Mouse (Mus musculus): ENCODE results near the gene Krtap5-3. TPM values are rescaled to one million over a fixed set of nuclear protein-coding genes. Genes with fewer than 3 reads are reported as not detected.
"Not testable (repeated sequence)": the region's sequence is repeated elsewhere in the genome, so short reads cannot be mapped to it uniquely, and the experiment has no call there.

Krtap5-3 gene
- polyA plus RNA-seq (2017; shearing (Covaris generic)) = not detected

DNA sequence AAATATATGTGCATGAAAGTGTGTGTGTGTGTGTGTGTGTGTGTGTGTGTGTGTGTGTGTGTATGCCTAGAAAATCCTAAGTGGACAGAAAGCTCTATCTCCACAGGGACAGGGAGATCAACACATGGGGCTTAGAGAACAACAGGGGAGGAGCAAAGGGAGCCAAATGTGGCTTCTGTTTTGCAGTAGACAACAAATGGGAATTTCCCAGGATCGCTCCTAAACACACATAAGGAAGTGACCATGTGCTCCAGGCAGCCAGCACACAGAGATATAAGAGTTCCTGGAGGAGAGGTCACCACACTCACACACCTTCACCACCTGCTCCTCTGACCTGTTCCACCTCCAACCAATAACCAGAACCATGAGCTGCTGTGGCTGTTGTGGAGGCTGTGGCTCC, at the start of gene Krtap5-3:
TSS of gene Krtap5-3 (plus strand) at position 301 of the 400 bp plus-strand sequence.
- ATAC-seq = no peak

DNA sequence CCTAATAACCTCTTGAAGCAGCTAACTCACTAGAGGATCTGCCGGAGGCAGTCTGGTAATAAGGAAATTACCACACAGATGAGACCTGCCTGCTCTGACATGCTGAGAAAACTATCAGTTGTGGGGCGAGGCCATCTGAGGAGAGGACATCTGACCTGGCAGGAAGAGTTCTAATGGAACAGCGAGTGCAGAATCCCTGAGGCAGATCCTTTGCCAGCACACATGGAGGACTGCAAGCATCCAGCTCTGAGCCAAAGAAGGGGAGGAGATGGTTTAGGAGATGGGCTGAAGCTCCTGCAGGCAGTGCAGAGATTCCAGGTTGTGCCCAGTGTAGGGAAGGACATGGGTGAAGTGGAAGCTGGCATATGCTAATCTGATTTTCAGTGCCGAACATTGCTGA, 49.0 kb upstream of the Krtap5-3 start:
- ATAC-seq = no peak

DNA sequence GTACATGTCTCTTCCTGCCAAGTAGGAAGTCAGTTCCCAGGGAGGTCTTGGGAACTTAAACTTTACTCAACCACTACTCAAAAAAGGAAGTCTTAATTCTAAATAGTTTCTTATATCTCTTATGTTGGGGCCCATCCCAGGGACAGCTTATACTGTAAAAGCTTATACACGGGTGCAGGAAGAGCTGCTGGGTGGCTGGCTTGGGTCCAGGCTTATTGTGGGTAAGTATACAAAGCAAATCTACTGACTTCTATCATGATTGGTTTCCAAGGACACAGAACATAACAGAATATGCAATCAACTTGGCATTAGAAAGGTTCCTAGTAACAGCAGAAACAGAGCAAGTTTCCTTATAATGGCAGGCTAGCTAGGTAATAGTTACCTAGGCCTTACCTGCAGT, 45.9 kb upstream of the Krtap5-3 start:
- ATAC-seq = no peak

DNA sequence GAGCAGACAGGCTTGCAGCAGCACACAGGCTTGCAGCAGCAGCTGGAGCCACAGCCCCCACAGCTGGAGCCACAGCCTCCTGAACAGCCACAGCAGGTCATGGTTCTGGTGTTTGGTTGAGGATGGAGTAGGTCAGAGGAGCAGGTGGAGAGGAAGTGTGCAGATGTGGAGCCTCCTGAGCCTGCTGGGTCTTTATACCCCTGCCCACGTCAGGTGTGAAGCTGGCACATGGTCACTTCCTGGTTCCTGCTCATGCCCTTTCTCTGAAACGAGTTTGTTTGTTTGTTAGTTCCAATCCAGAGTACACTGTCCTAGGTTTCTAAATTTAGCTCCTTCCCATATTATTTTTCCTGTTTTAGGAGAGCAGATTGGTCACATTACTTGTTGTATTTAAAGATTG, 44.2 kb upstream of the Krtap5-3 start, which contains the start of gene Gm29735:
TSS of gene Gm29735 (minus strand) at position 101 of the 400 bp plus-strand sequence.
- ATAC-seq = not testable (repeated sequence)

DNA sequence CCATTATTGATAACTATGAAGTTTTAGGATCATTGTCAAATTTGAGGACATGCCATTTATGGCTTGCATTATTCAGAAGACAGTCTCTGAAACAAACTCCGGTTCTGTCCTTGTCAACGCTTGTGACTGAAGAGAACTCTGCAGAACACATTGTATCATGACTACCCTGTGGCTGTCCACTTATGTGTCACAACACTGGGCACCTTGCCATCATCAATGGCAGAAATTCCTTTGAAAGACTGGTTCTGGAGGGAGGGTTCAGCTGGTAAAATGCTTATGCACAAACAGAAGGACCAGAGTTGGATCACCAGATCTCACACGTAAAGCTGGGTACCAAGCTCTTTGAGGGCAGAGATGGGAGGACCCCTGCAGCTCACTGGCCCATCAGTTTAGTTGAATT, 41.8 kb upstream of the Krtap5-3 start:
- no peak for ATAC-seq

DNA sequence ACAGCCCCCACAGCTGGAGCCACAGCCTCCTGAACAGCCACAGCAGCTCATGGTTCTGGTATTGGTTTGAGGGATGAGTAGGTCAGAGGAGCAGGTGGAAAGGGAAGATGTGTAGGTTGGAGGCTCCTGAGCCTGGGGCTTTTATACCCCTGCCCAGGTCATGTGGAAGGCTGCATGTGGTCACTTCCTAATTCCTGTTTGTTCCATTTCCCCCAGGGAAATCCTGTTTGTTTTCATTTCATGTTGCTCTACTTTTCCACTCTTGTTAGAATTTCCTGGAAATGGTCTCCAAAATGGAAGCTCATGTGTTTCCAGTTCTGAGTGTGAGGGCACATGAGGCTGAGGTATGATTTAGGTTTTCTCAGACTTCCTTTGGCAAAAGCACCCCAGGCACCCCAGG, 35.5 kb upstream of the Krtap5-3 start, which contains the start of gene Gm4553:
TSS of gene Gm4553 (minus strand) at position 101 of the 400 bp plus-strand sequence.
- not testable (repeated sequence) for ATAC-seq

DNA sequence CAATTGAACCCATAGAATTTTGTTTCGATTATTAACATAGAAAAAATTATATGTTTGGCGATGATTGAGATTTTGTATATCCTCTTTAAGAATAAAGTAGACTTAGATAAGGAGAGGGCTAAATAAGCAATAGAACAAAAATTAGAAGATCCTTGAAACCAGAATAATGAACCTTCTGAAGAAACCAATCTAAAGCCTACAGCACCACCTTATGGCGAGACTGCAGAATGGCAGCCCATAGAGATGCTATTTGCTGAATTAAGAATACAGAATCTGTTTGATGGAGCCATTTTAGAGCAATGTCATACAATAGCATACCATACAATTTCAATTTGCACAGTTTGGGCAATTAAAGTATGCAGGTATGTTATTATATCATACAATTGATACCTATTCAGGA, 31.3 kb upstream of the Krtap5-3 start:
- ATAC-seq = no peak

DNA sequence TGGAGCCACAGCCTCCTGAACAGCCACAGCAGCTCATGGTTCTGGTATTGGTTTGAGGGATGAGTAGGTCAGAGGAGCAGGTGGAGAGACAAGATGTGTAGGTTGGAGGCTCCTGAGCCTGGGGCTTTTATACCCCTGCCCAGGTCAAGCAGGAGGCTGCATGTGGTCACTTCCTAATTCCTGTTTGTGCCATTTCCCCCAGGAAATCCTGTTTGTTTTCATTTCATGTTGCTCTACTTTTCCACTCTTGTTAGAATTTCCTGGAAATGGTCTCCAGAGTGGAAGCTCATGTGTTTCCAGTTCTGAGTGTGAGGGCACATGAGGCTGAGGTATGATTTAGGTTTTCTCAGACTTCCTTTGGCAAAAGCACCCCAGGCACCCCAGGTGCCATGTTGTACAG, 25.3 kb upstream of the Krtap5-3 start, which contains the start of gene Krtap5-2:
TSS of gene Krtap5-2 (minus strand) at position 101 of the 400 bp plus-strand sequence.
- ATAC-seq = not testable (repeated sequence)

DNA sequence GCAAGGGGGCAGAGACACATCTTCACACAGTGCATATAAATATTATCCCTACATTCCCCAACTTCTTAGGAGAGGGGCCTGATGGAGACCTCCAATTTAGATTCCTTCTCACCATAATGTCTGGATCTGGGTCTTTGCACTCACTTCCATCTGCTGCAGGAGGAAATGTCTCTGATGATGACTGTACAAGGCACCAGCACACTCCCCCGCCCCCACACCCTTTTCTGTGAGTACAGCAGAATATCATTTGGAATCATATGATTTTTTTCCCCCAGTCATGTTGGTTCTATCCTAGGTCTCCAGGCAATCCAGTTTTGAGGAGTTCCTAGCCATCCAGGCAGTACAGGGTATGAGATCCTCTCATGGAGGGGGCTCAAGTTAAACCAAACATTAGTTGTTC, 22.5 kb upstream of the Krtap5-3 start:
- ATAC-seq = no peak

DNA sequence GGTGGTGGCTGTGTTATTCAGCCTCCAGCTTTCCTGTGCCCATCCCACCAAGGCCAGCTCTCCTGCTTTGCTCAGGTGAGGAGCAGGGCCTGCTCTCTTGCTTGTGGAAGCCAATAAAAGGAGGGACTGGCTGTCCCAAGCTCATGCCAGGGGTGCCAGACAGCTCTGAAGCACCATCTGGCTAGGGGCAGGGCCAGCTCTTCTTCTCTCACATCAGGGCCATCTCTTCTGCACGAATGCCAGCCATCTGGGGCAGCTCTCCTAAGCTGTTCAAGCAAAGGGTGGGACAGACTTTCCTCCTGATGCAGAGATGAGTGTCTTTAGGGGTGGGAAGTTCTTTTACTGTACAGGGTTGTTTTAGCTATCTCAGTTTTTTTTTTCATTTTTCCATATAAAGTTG, 20.1 kb upstream of the Krtap5-3 start:
- ATAC-seq = no peak

DNA sequence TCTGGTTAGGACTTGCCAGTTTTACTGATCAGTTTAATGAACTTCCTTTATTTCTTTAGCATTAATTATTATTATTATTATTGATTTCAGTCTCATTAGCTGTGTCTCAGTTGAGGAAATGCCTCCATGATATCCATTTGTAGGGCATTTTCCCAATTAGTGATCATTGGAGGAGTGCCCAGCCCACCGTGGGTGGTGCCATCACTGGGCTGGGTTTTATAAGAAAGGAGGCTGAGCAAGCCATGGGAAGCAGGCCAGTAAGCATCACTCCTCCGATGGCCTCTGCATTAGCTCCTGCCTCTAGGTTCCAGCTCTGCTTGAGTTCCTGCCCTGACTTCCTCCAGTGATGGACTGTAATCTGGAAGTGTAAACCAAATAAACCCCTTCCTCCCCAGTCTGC, 13.0 kb upstream of the Krtap5-3 start:
- ATAC-seq = no peak

DNA sequence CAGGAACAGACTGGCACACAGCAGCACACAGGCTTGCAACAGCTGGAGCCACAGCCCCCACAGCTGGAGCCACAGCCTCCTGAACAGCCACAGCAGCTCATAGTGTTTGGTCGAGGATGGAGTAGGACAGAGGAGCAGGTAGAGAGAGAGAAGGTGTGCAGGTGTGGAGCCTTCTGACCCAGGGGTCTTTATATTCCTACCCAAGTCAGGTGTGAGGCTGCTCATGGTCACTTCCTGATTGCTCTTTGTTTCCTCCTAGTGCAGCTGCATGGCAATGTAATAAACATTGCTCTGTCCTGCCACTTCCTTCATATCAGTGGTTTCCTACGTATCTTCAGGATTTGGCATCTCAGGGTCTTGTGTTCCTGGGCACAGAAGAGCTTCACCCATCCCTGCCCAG, 10.9 kb upstream of the Krtap5-3 start, which contains the start of gene Gm10153:
TSS of gene Gm10153 (minus strand) at position 101 of the 400 bp plus-strand sequence.
- no peak for ATAC-seq

DNA sequence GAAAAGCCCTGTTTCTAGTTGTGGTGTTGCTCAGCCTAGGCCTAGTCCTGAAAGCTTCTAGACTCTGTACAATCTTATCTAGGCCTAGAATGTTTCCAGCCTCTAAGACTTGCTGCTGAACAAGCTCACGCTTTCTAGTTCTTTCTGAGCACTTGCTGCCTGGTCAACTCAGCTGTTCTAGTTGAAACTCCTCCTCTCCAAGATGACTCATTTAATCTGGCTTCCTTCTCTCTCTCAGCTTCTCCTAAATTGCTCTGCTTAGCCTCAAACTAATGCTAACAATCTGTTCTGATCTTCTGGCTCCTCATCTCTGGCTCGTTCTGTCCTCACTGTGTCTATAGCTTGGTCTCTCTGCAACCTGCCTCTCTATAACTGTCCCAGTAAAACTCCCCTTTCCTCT, 2.4 kb upstream of the Krtap5-3 start:
- no peak for ATAC-seq

DNA sequence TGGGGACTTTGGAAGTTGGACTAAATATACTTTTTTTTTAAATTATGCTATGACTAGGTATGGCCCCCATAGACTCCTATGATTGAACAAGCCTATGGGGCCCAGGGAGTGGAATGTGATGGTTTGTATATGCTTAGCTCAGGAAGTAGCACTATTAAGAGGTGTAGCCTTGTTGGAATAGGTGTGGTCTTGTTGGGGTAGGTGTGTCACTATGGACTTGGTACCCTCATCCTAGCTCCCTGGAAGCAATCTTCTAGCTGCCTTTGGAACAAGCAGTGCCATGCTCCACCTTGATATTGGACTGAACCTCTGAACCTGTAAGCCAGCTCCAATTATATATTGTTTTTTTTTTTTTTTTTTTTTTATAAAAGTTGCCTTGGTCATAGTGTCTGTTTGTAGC, 4.3 kb downstream of the Krtap5-3 start:
- ATAC-seq = no peak

DNA sequence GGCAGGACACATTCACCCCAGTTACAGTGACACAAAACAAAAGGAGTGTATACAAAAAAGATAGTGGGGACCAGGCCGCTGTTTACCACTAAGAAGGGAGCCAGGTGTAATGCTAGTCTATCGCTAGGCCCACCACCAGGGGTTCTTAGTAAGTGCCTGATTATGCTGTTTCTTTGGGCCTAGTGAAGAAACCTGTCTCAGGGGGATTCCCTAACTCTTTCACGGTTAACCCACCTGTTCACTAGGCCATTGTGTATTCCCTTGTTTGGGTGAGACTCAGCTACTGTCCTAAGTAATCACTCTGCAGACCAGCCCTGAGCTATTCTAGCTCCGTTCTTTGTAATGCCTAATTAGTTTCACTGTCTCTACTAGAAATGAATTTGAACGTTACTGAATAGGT, 5.7 kb downstream of the Krtap5-3 start:
- ATAC-seq = not testable (repeated sequence)

DNA sequence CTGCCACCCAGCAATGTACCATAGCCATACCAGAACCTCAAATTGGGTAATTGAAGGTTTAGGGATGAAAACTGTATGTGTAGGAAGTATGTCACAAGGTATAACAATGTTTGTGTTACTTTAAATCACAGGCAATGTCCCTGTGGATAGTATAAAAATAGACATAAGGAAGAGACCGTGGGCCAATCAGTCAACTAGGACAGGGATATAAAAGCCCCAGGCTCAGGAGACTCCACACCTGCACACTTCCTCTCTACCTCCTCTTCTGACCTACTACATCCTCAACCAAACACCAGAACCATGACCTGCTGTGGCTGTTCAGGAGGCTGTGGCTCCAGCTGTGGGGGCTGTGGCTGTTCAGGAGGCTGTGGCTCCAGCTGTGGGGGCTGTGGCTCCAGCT, 10.4 kb downstream of the Krtap5-3 start, which contains the start of gene Gm7579:
TSS of gene Gm7579 (plus strand) at position 301 of the 400 bp plus-strand sequence.
- ATAC-seq = no peak

DNA sequence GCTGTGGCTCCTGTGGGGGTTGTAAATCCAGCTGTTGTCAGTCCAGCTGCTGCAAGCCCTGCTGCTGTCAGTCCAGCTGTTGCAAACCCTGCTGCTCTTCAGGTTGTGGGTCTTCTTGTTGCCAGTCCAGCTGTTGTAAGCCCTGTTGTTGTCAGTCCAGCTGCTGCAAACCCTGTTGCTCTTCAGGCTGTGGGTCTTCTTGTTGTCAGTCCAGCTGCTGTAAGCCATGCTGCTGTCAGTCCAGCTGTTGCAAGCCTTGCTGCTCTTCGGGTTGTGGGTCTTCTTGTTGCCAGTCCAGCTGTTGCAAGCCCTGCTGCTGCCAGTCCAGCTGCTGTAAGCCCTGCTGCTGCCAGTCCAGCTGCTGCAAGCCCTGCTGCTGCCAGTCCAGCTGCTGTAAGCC, 11.0 kb downstream of the Krtap5-3 start:
- not testable (repeated sequence) for ATAC-seq

DNA sequence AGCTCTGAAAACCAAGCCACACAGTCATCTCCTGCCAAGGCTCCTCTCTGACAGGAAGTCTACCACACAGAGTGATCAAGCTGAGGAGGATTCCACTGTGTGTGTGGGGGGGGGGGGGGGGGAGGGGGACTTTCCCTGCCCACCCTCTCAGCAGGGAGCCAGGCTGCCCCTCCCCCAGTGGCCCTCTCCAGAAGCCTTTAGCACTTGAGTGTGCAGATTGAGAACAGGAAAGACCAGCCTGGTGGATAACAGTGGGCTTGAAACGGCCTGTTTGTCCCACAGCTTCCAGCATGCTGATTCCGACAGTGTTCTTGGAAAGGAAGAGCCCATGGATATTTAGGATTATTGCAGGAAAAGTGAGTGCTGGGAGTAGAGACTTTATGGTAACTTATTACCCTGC, 23.4 kb downstream of the Krtap5-3 start:
- ATAC-seq = no peak

DNA sequence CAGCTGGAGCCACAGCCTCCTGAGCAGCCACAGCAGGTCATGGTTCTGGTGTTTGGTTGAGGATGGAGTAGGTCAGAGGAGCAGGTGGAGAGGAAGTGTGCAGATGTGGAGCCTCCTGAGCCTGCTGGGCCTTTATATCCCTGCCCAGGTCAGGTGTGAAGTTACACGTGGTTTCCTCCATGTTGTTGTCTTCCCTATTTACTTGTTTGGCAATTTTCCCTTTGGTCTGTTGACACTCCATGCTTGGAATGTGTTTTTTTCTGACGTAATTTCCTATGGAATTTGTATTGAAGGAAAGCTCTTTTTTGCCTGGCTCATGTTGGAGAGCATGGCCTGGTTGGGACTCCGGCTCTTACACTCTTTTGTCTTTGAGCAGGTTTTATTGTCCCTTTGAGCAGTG, 28.7 kb downstream of the Krtap5-3 start, which contains the start of gene Krtap5-5:
TSS of gene Krtap5-5 (minus strand) at position 101 of the 400 bp plus-strand sequence.
- not testable (repeated sequence) for ATAC-seq

DNA sequence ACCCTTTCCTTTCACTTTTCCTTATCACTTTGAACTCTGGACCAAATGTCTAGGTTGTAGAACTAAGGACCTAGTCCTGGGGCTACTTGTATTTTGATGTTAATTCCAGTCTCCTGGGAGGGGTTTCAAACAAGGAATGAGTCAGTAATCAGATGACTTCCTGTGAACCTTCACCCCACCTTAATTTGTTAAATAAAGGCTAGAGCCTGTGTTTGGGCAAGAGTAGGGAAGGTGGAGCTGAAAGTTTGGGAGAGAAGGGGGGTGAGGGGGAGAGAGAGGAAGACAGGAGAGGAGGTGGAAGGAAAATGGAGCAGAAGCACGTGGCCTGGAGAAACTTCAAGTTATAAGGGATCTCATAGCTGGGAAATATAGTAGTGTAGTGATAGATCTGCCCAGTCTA, 30.4 kb downstream of the Krtap5-3 start:
- no peak for ATAC-seq

DNA sequence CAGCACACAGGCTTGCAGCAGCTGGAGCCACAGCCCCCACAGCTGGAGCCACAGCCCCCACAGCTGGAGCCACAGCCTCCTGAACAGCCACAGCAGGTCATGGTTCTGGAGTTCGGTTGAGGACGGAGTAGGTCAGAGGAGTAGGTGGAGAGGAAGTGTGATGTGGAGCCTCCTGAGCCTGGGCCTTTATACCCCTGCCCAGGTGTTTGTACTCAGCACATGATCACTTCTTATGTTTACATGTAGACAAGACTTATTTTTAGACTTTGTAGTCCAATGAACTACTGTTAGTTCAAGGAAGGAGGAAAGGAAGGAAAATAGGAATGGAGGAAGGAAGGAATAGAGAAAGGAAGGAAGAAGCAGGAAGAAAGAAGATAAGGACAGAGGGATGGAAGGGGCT, 39.8 kb downstream of the Krtap5-3 start, which contains the start of gene Gm40460:
TSS of gene Gm40460 (minus strand) at position 101 of the 400 bp plus-strand sequence.
- no peak for ATAC-seq

DNA sequence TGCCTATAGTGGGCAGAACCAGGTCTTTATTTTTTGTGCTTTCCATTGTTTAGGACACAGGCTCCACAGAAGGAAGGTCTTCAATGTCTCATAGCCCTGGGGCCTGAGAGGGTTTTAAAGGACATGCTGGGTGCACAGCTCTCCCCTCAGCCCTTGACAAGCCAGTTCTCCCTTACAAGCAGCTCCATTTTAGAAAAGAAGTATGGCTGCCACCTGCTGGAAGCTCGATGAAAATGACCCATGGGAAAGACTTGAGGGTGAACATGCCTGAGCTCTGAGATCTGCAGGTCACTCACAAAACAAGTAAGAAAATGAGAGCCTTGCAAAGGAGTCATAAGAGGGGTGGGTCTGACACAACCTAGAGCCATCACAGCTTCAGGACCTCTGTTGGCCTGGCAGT, 48.7 kb downstream of the Krtap5-3 start:
- ATAC-seq = no peak

Data from inflammation-experienced regulatory T-cells, adult 6 months (primary cell).